Mouse (Mus musculus) erythroblast, embryonic 14.5 days (primary cell): ENCODE measurements around the gene Gbgt1.

ENCODE experiments used
- GATA1 ChIP-seq: IDR thresholded peaks from 2 replicates; pipeline ENCODE4 v1.6.1; 2012; ENCODE audit warnings: low read length, inconsistent platforms, mixed read lengths
- TAL1 ChIP-seq: IDR thresholded peaks from 3 replicates; pipeline ENCODE4 v1.6.1; 2012; ENCODE audit warnings: low read length, inconsistent platforms, mixed read lengths

DNA sequence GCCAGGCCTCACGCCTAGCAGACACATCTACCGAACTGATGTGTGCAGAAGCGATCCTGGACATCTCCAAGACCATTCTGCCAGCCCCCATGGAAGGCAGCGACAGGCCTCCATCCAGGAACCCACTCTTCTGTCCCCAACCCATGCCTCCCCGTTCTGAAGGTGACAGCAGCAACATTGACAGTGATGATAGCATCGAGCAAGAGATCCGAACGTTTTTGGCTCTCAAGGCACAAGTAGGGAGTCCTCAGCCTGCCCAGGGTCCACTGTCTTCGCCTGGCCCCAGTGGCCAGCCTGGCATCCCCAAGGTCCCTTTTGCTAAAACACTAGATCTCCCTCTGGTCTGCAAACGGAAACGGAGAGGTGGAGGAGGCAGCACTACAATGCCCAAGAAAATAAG, 45.0 kb upstream of the Gbgt1 start:
- TF ChIP-seq TAL1: no peak
- TF ChIP-seq GATA1: no peak
